In genomic region chr12:117214272-117214671, GRCm38 (mm10) we compare ENCODE assay signal across 12 mouse cellular contexts.
DNase-seq lines count a peak whose midpoint lies in the region; ATAC-seq lines count a peak whose summit lies in the region.
"Had no signal": no experiment of that assay in that cellular context is flagged by ENCODE, and none has a peak within 500 bp of the region (broad histone marks: within the 10 kb centered on the region; RNA-seq: fewer than 3 reads in every experiment).

No protein-coding gene starts in this region.

- no peak overlapping the region for H3K4me3 ChIP-seq in hindbrain, embryonic 15.5 days
- no peak overlapping the region for H3K4me3 ChIP-seq in hindbrain, embryonic 11.5 days (ENCODE audit: low read depth, low read length)
- no peak overlapping the region for H3K4me3 ChIP-seq in midbrain, embryonic 14.5 days (replicated peaks; ENCODE audit: low read depth, low read length)
- H3K4me3 ChIP-seq: embryonic facial prominence, embryonic 12.5 days; neural tube, embryonic 12.5 days had no signal

- H3K4me2 ChIP-seq in hindbrain, embryonic 15.5 days, result no peak overlapping the region
- no peak overlapping the region for H3K4me2 ChIP-seq in hindbrain, embryonic 11.5 days (replicated peaks; ENCODE audit: low read depth, low read length)
- no peak overlapping the region for H3K4me2 ChIP-seq in midbrain, embryonic 14.5 days (ENCODE audit: low read length)
- H3K4me2 ChIP-seq: embryonic facial prominence, embryonic 12.5 days; neural tube, embryonic 12.5 days had no signal

- peaks cover 23% of the 10 kb centered on the region for H3K36me3 ChIP-seq in hindbrain, embryonic 15.5 days
- H3K36me3 ChIP-seq in hindbrain, embryonic 11.5 days (ENCODE audit: control insufficient read depth, insufficient read depth, low read length), result peaks cover 6% of the 10 kb centered on the region
- H3K36me3 ChIP-seq in midbrain, embryonic 14.5 days (ENCODE audit: control insufficient read depth, insufficient read depth, low read length), result peaks cover 73% of the 10 kb centered on the region
- H3K36me3 ChIP-seq: embryonic facial prominence, embryonic 12.5 days had no signal

- no peak for DNase-seq in hindbrain, embryonic 11.5 days (ENCODE audit: low spot score)
- peak; percentile 77 for DNase-seq in right cerebral cortex, adult 18-20 months
- DNase-seq in right cerebral cortex, postnatal 4 days, result no peak
- peak; percentile 31 for DNase-seq in midbrain, embryonic 14.5 days
- no peak for DNase-seq in urinary bladder, postnatal 25 days (ENCODE audit: low spot score)
- DNase-seq: kidney, adult 11 months; kidney, postnatal 36 days; thymus, postnatal 25 days had no signal

- ATAC-seq in hindbrain, embryonic 15.5 days (ENCODE audit: low FRiP score, low read depth), result no peak
- ATAC-seq in hindbrain, embryonic 11.5 days (ENCODE audit: low FRiP score), result no peak
- ATAC-seq in midbrain, embryonic 14.5 days (ENCODE audit: low FRiP score, low TSS enrichment), result no peak
- no peak for ATAC-seq in erythroblast, adult 5-6 weeks (replicated peaks; ENCODE audit: low FRiP score, poor library complexity, severe bottlenecking)

- no peaks in the 10 kb centered on the region for H3K27me3 ChIP-seq in hindbrain, embryonic 15.5 days
- H3K27me3 ChIP-seq in hindbrain, embryonic 11.5 days (ENCODE audit: control insufficient read depth, insufficient read depth, low read length), result no peaks in the 10 kb centered on the region; the same call in 1 of the 2 replicates
- no peaks in the 10 kb centered on the region for H3K27me3 ChIP-seq in midbrain, embryonic 14.5 days (ENCODE audit: control insufficient read depth, insufficient read depth, low read length)
- H3K27me3 ChIP-seq: embryonic facial prominence, embryonic 12.5 days; neural tube, embryonic 12.5 days had no signal

- 81% methylated on average over 4 of the region's 4 CpGs for WGBS in hindbrain, embryonic 15.5 days
- 95% methylated on average over 4 of the region's 4 CpGs for WGBS in hindbrain, embryonic 11.5 days
- WGBS in midbrain, embryonic 14.5 days, result 78% methylated on average over 4 of the region's 4 CpGs

- H3K27ac ChIP-seq in hindbrain, embryonic 15.5 days (replicated peaks), result 0 out of 2 replicates have a peak overlapping the region, but pooled peaks have one; percentile 1
- no peak overlapping the region for H3K27ac ChIP-seq in hindbrain, embryonic 11.5 days (ENCODE audit: low read depth, low read length)
- H3K27ac ChIP-seq in midbrain, embryonic 14.5 days (replicated peaks; ENCODE audit: low read depth, low read length), result peak overlapping the region; percentile 33; the same call in 1 of the 2 replicates
- H3K27ac ChIP-seq: embryonic facial prominence, embryonic 12.5 days; neural tube, embryonic 12.5 days had no signal

- no peaks in the 10 kb centered on the region for H3K9me3 ChIP-seq in hindbrain, embryonic 15.5 days
- no peaks in the 10 kb centered on the region for H3K9me3 ChIP-seq in hindbrain, embryonic 11.5 days (ENCODE audit: control insufficient read depth, low read length)
- H3K9me3 ChIP-seq in midbrain, embryonic 14.5 days (ENCODE audit: control insufficient read depth, low read length), result no peaks in the 10 kb centered on the region
- H3K9me3 ChIP-seq: embryonic facial prominence, embryonic 12.5 days; neural tube, embryonic 12.5 days had no signal

- no peak overlapping the region for H3K9ac ChIP-seq in hindbrain, embryonic 15.5 days
- no peak overlapping the region for H3K9ac ChIP-seq in hindbrain, embryonic 11.5 days (ENCODE audit: low read depth, low read length)
- H3K9ac ChIP-seq in midbrain, embryonic 14.5 days (replicated peaks; ENCODE audit: low read length), result no peak overlapping the region
- H3K9ac ChIP-seq: embryonic facial prominence, embryonic 12.5 days; neural tube, embryonic 12.5 days had no signal

- H3K4me1 ChIP-seq in hindbrain, embryonic 15.5 days (replicated peaks), result peaks cover 9% of the 10 kb centered on the region
- H3K4me1 ChIP-seq in hindbrain, embryonic 11.5 days (replicated peaks; ENCODE audit: control insufficient read depth, insufficient read depth, low read length), result no peaks in the 10 kb centered on the region
- peaks cover 11% of the 10 kb centered on the region; the same call in 1 of the 2 replicates for H3K4me1 ChIP-seq in midbrain, embryonic 14.5 days (ENCODE audit: control insufficient read depth, insufficient read depth, low read length)
- H3K4me1 ChIP-seq: embryonic facial prominence, embryonic 12.5 days; neural tube, embryonic 12.5 days had no signal

Comparison
In these comparisons a context has a peak if more than half of its experiments do, and no peak if none do; other contexts are left out.
1. DNase-seq: peak in right cerebral cortex, adult 18-20 months (single experiment) and midbrain, embryonic 14.5 days (single experiment); none in hindbrain, embryonic 11.5 days (single experiment), right cerebral cortex, postnatal 4 days (single experiment) and urinary bladder, postnatal 25 days (single experiment).